Mouse (Mus musculus): ENCODE measurements around the gene Map1lc3b. TPM values are rescaled to one million over a fixed set of nuclear protein-coding genes. Genes with fewer than 3 reads are reported as not detected.

Map1lc3b gene
- polyA plus RNA-seq, 2 experiments: 49.6 to 226 TPM

GRCm38 (mm10) chr8:121583653-121584052, 6.5 kb upstream of the Map1lc3b start:
- ATAC-seq (ENCODE audit: low FRiP score, low read depth): no peak
- no peak overlapping the region for H3K9ac ChIP-seq (ENCODE audit: low read depth, low read length, severe bottlenecking)

GRCm38 (mm10) chr8:121584730-121585129, 5.4 kb upstream of the Map1lc3b start:
- H3K4me2 ChIP-seq (replicated peaks; ENCODE audit: low read depth, low read length, severe bottlenecking): peak overlapping the region; percentile 65
- no peaks in the 10 kb centered on the region for H3K36me3 ChIP-seq (ENCODE audit: control insufficient read depth, insufficient read depth, low read length)
- H3K4me3 ChIP-seq (replicated peaks; ENCODE audit: low read length): peak overlapping the region; percentile 64
- peak overlapping the region; percentile 60; the same call in 1 of the 2 replicates for H3K9ac ChIP-seq (ENCODE audit: low read depth, low read length, severe bottlenecking)
- no peaks in the 10 kb centered on the region for H3K27me3 ChIP-seq (ENCODE audit: control insufficient read depth, insufficient read depth, low read length)
- no peak overlapping the region for H3K27ac ChIP-seq (replicated peaks; ENCODE audit: low read depth, low read length)
- H3K9me3 ChIP-seq (ENCODE audit: control insufficient read depth, low read length): no peaks in the 10 kb centered on the region
- ATAC-seq (ENCODE audit: low FRiP score, low read depth) (no peak), DNase-seq (ENCODE audit: low spot score) (no peak)
- TF ChIP-seq POLR2A (IDR thresholded peaks at IDR 0.05; ENCODE audit: borderline replicate concordance, extremely low read depth, insufficient read depth, insufficient read length): no peak
- H3K4me1 ChIP-seq (ENCODE audit: control insufficient read depth, insufficient read depth, low read length): peaks cover 5% of the 10 kb centered on the region
- WGBS: 41% methylated on average over 13 of the region's 13 CpGs

More at GRCm38 (mm10) chr8:121583653-121584052, 6.5 kb upstream of the Map1lc3b start:
- H3K27me3 ChIP-seq (ENCODE audit: control insufficient read depth, insufficient read depth, low read length): no peaks in the 10 kb centered on the region
- no peak overlapping the region for H3K27ac ChIP-seq (replicated peaks; ENCODE audit: low read depth, low read length)
- no peak overlapping the region for H3K4me2 ChIP-seq (replicated peaks; ENCODE audit: low read depth, low read length, severe bottlenecking)
- H3K4me1 ChIP-seq (ENCODE audit: control insufficient read depth, insufficient read depth, low read length): peaks cover 5% of the 10 kb centered on the region
- H3K9me3 ChIP-seq (ENCODE audit: control insufficient read depth, low read length): no peaks in the 10 kb centered on the region
- H3K4me3 ChIP-seq (replicated peaks; ENCODE audit: low read length): no peak overlapping the region
- H3K36me3 ChIP-seq (ENCODE audit: control insufficient read depth, insufficient read depth, low read length): no peaks in the 10 kb centered on the region
- no peak for DNase-seq (ENCODE audit: low spot score)
- TF ChIP-seq POLR2A (IDR thresholded peaks at IDR 0.05; ENCODE audit: borderline replicate concordance, extremely low read depth, insufficient read depth, insufficient read length): no peak
- 45% methylated on average over 8 of the region's 8 CpGs for WGBS

GRCm38 (mm10) chr8:121585159-121585825, 4.9 kb upstream of the Map1lc3b start:
- Histone ChIP-seq H3K27ac (replicated peaks; ENCODE audit: low read depth, low read length) (no peak overlapping the region), H3K36me3 (ENCODE audit: control insufficient read depth, insufficient read depth, low read length) (no peaks in the 10 kb centered on the region), H3K27me3 (ENCODE audit: control insufficient read depth, insufficient read depth, low read length) (no peaks in the 10 kb centered on the region), H3K4me1 (ENCODE audit: control insufficient read depth, insufficient read depth, low read length) (peaks cover 5% of the 10 kb centered on the region), H3K9me3 (ENCODE audit: control insufficient read depth, low read length) (no peaks in the 10 kb centered on the region), H3K4me2 (replicated peaks; ENCODE audit: low read depth, low read length, severe bottlenecking) (peak overlapping the region; percentile 65), H3K4me3 (replicated peaks; ENCODE audit: low read length) (peak overlapping the region; percentile 64), H3K9ac (ENCODE audit: low read depth, low read length, severe bottlenecking) (peak overlapping the region; percentile 60)
- ATAC-seq (ENCODE audit: low FRiP score, low read depth) (peak; percentile 96), DNase-seq (ENCODE audit: low spot score) (peak; percentile 97)
- TF ChIP-seq POLR2A (IDR thresholded peaks at IDR 0.05; ENCODE audit: borderline replicate concordance, extremely low read depth, insufficient read depth, insufficient read length): peak; percentile 66; the same call in 1 of the 2 replicates
- WGBS: under 1% methylated on average over 42 of the region's 47 CpGs

- no peak for TF ChIP-seq POLR2A (IDR thresholded peaks at IDR 0.05; ENCODE audit: borderline replicate concordance, extremely low read depth, insufficient read depth, insufficient read length)
- DNase-seq (ENCODE audit: low spot score) (no peak), ATAC-seq (ENCODE audit: low FRiP score, low read depth) (no peak)
- WGBS: 95% methylated on average over 4 of the region's 4 CpGs
- no peak overlapping the region for H3K4me3 ChIP-seq (replicated peaks; ENCODE audit: low read length)
- H3K9me3 ChIP-seq (ENCODE audit: control insufficient read depth, low read length): no peaks in the 10 kb centered on the region
- peaks cover 5% of the 10 kb centered on the region for H3K36me3 ChIP-seq (ENCODE audit: control insufficient read depth, insufficient read depth, low read length)
- peaks cover 17% of the 10 kb centered on the region for H3K4me1 ChIP-seq (ENCODE audit: control insufficient read depth, insufficient read depth, low read length)
- H3K27me3 ChIP-seq (ENCODE audit: control insufficient read depth, insufficient read depth, low read length): no peaks in the 10 kb centered on the region
- no peak overlapping the region for H3K9ac ChIP-seq (ENCODE audit: low read depth, low read length, severe bottlenecking)
- no peak overlapping the region for H3K27ac ChIP-seq (replicated peaks; ENCODE audit: low read depth, low read length)
- H3K4me2 ChIP-seq (replicated peaks; ENCODE audit: low read depth, low read length, severe bottlenecking): no peak overlapping the region
Observed at GRCm38 (mm10) chr8:121588750-121589149, 1.4 kb upstream of the Map1lc3b start.

- no peak for TF ChIP-seq POLR2A (IDR thresholded peaks at IDR 0.05; ENCODE audit: borderline replicate concordance, extremely low read depth, insufficient read depth, insufficient read length)
- Histone ChIP-seq H3K4me2 (replicated peaks; ENCODE audit: low read depth, low read length, severe bottlenecking) (no peak overlapping the region), H3K9me3 (ENCODE audit: control insufficient read depth, low read length) (no peaks in the 10 kb centered on the region), H3K4me1 (ENCODE audit: control insufficient read depth, insufficient read depth, low read length) (peaks cover 17% of the 10 kb centered on the region), H3K9ac (ENCODE audit: low read depth, low read length, severe bottlenecking) (no peak overlapping the region), H3K4me3 (replicated peaks; ENCODE audit: low read length) (no peak overlapping the region), H3K27me3 (ENCODE audit: control insufficient read depth, insufficient read depth, low read length) (no peaks in the 10 kb centered on the region), H3K36me3 (ENCODE audit: control insufficient read depth, insufficient read depth, low read length) (peaks cover 10% of the 10 kb centered on the region), H3K27ac (replicated peaks; ENCODE audit: low read depth, low read length) (no peak overlapping the region)
- DNase-seq (ENCODE audit: low spot score) (no peak), ATAC-seq (ENCODE audit: low FRiP score, low read depth) (no peak)
- WGBS: 57% methylated on average over 2 of the region's 2 CpGs
Observed at GRCm38 (mm10) chr8:121589205-121589726, 895 bp upstream of the Map1lc3b start.

Data from limb, embryonic 14.5 days (tissue).